Mouse (Mus musculus) forebrain, embryonic 13.5 days (tissue): ENCODE measurements at regions not wholly inside any gene's neighbourhood (a gene's known extent, or its start where the extent isn't known, plus 50 kb on each side); places are given as distances from the start of the nearest gene placed in this dataset.

Experiments
- ATAC-seq: fragments of 200-750 bp; cut with Nextera tagmentation; 2 replicates; pipeline ENCODE4 v1.8.0; 2017
- H3K27ac ChIP-seq: fragments of 300-500 bp; sonication (generic); 2 replicates; pipeline ENCODE4 v1.5.1; 2015; ENCODE audit warnings: inconsistent platforms, mild to moderate bottlenecking, moderate library complexity
- H3K27me3 ChIP-seq: fragments of 300-500 bp; sonication (generic); 2 replicates; pipeline ENCODE4 v1.6.1; 2015; ENCODE audit warnings: mild to moderate bottlenecking, inconsistent platforms
- H3K36me3 ChIP-seq: fragments of 300-500 bp; sonication (generic); 2 replicates; pipeline ENCODE4 v1.6.1; 2015; ENCODE audit warnings: mild to moderate bottlenecking, inconsistent platforms; ENCODE audit not compliant: poor library complexity, severe bottlenecking
- H3K4me1 ChIP-seq: fragments of 300-500 bp; sonication (generic); 2 replicates; pipeline ENCODE4 v1.6.1; 2015; ENCODE audit warnings: inconsistent platforms
- H3K4me2 ChIP-seq: fragments of 300-500 bp; sonication (generic); 2 replicates; pipeline ENCODE4 v1.6.1; 2015; ENCODE audit warnings: inconsistent platforms, mild to moderate bottlenecking, moderate library complexity
- H3K4me3 ChIP-seq: fragments of 300-500 bp; sonication (generic); 2 replicates; pipeline ENCODE4 v1.5.1; 2015; ENCODE audit warnings: mild to moderate bottlenecking, inconsistent platforms
- H3K9ac ChIP-seq: fragments of 300-500 bp; sonication (generic); 2 replicates; pipeline ENCODE4 v1.6.1; 2015; ENCODE audit warnings: mild to moderate bottlenecking, inconsistent platforms
- H3K9me3 ChIP-seq: fragments of 300-500 bp; sonication (generic); replicated peaks from 2 replicates; pipeline ENCODE4 v1.6.1; 2016; ENCODE audit warnings: inconsistent platforms
- WGBS: fragments of 180-500 bp; shearing (Covaris S2); methylation state at CpG from one replicate; pipeline ENCODE4 v1.1.7; 2015; 5-methylcytosine and 5-hydroxymethylcytosine counted together

GRCm38 (mm10) chrX:47536130-47536529 lies 356.6 kb downstream of the Smarca1 start:
- H3K4me3 ChIP-seq: no peak overlapping the region
- H3K4me2 ChIP-seq: no peak overlapping the region
- no peaks in the 10 kb centered on the region for H3K9me3 ChIP-seq
- H3K27ac ChIP-seq: no peak overlapping the region
- H3K9ac ChIP-seq: no peak overlapping the region
- no peak for ATAC-seq
- H3K4me1 ChIP-seq: no peaks in the 10 kb centered on the region
- 81% methylated on average over 2 of the region's 2 CpGs for WGBS
- H3K27me3 ChIP-seq: no peaks in the 10 kb centered on the region
- no peaks in the 10 kb centered on the region for H3K36me3 ChIP-seq

- no peak overlapping the region for H3K4me2 ChIP-seq
- ATAC-seq: no peak
- no peak overlapping the region for H3K4me3 ChIP-seq
- no peak overlapping the region for H3K27ac ChIP-seq
- no peaks in the 10 kb centered on the region for H3K9me3 ChIP-seq
- WGBS: 51% methylated on average over 2 of the region's 2 CpGs
- H3K9ac ChIP-seq: no peak overlapping the region
- H3K36me3 ChIP-seq: no peaks in the 10 kb centered on the region
- no peaks in the 10 kb centered on the region for H3K27me3 ChIP-seq
- H3K4me1 ChIP-seq: no peaks in the 10 kb centered on the region
These were observed 397.7 kb downstream of the Smarca1 start for GRCm38 (mm10) chrX:47495056-47495455.

GRCm38 (mm10) chrX:47482728-47483127 lies 410.0 kb downstream of the Smarca1 start:
- no peak for ATAC-seq
- Histone ChIP-seq H3K9ac (no peak overlapping the region), H3K36me3 (no peaks in the 10 kb centered on the region), H3K27ac (no peak overlapping the region), H3K27me3 (no peaks in the 10 kb centered on the region), H3K4me2 (no peak overlapping the region), H3K9me3 (no peaks in the 10 kb centered on the region), H3K4me3 (no peak overlapping the region), H3K4me1 (no peaks in the 10 kb centered on the region)
- WGBS: 71% methylated on average over 3 of the region's 3 CpGs

GRCm38 (mm10) chrX:47478226-47478625 lies 414.5 kb downstream of the Smarca1 start:
- no peaks in the 10 kb centered on the region for H3K36me3 ChIP-seq
- no peaks in the 10 kb centered on the region for H3K9me3 ChIP-seq
- no peaks in the 10 kb centered on the region for H3K27me3 ChIP-seq
- H3K27ac ChIP-seq: no peak overlapping the region
- no peaks in the 10 kb centered on the region for H3K4me1 ChIP-seq
- no peak overlapping the region for H3K9ac ChIP-seq
- no peak for ATAC-seq
- WGBS: 48% methylated on average over 4 of the region's 4 CpGs
- H3K4me2 ChIP-seq: no peak overlapping the region
- no peak overlapping the region for H3K4me3 ChIP-seq

- Histone ChIP-seq H3K4me2 (no peak overlapping the region), H3K4me1 (no peaks in the 10 kb centered on the region), H3K9me3 (no peaks in the 10 kb centered on the region), H3K4me3 (no peak overlapping the region), H3K9ac (no peak overlapping the region), H3K27ac (no peak overlapping the region), H3K27me3 (no peaks in the 10 kb centered on the region), H3K36me3 (no peaks in the 10 kb centered on the region)
- peak; percentile 13; the same call in 1 of the 2 replicates for ATAC-seq
- 29% methylated on average over 5 of the region's 5 CpGs for WGBS
These were observed 425.9 kb downstream of the Smarca1 start for GRCm38 (mm10) chrX:47466721-47467499.

GRCm38 (mm10) chrX:47461660-47462490 lies 430.9 kb downstream of the Smarca1 start:
- peak; percentile 50; the same call in 1 of the 2 replicates for ATAC-seq
- Histone ChIP-seq H3K27me3 (no peaks in the 10 kb centered on the region), H3K4me1 (no peaks in the 10 kb centered on the region), H3K9me3 (no peaks in the 10 kb centered on the region), H3K9ac (no peak overlapping the region), H3K27ac (no peak overlapping the region), H3K4me2 (no peak overlapping the region), H3K36me3 (no peaks in the 10 kb centered on the region), H3K4me3 (no peak overlapping the region)
- 39% methylated on average over 9 of the region's 9 CpGs for WGBS
